8 mouse cellular contexts compared by ENCODE assay signal in genomic region chr15:94520205-94520900, GRCm38 (mm10). TPM values are rescaled to one million over a fixed set of nuclear protein-coding genes. Genes with fewer than 3 reads are reported as not detected.
DNase-seq lines count a peak whose midpoint lies in the region; ATAC-seq and TF ChIP-seq lines count a peak whose summit lies in the region.
"Had no signal": no experiment of that assay in that cellular context is flagged by ENCODE, and none has a peak within 500 bp of the region (broad histone marks: within the 10 kb centered on the region; RNA-seq: fewer than 3 reads in every experiment).

No protein-coding gene starts in this region.

- WGBS in liver, adult 2 months, result 30% methylated on average over 9 of the region's 9 CpGs
- 41% methylated on average over 9 of the region's 9 CpGs for WGBS in liver, embryonic 11.5 days

- no peak for TF ChIP-seq POLR2A in liver, adult 2 months (IDR thresholded peaks at IDR 0.05; ENCODE audit: extremely low read depth, insufficient read depth, low read length)

- no peak overlapping the region for H3K9ac ChIP-seq in liver, adult 2 months (ENCODE audit: low read depth, low read length)
- H3K9ac ChIP-seq in liver, embryonic 11.5 days (ENCODE audit: low read depth, low read length), result no peak overlapping the region
- H3K9ac ChIP-seq: heart, embryonic 13.5 days had no signal

- H3K27ac ChIP-seq in liver, adult 2 months (replicated peaks; ENCODE audit: insufficient read depth, low read depth, low read length), result no peak overlapping the region
- H3K27ac ChIP-seq in liver, embryonic 11.5 days (ENCODE audit: low read depth, low read length), result no peak overlapping the region
- H3K27ac ChIP-seq: heart, embryonic 13.5 days had no signal

- H3K9me3 ChIP-seq in liver, embryonic 11.5 days (ENCODE audit: control insufficient read depth, low read length), result no peaks in the 10 kb centered on the region
- H3K9me3 ChIP-seq: heart, embryonic 13.5 days had no signal

- no peak overlapping the region for H3K4me3 ChIP-seq in liver, adult 2 months (ENCODE audit: insufficient read depth, low read depth, low read length)
- no peak overlapping the region for H3K4me3 ChIP-seq in liver, embryonic 11.5 days (ENCODE audit: low read depth, low read length)
- H3K4me3 ChIP-seq: heart, embryonic 13.5 days had no signal

- H3K27me3 ChIP-seq in liver, adult 2 months (ENCODE audit: control insufficient read depth, insufficient read depth, low read length), result peaks cover 3% of the 10 kb centered on the region; the same call in 1 of the 2 replicates
- H3K27me3 ChIP-seq in liver, embryonic 11.5 days (replicated peaks; ENCODE audit: control insufficient read depth, insufficient read depth, low read length), result no peaks in the 10 kb centered on the region
- H3K27me3 ChIP-seq: heart, embryonic 13.5 days had no signal

- H3K79me2 ChIP-seq in liver, adult 2 months (ENCODE audit: control insufficient read depth, insufficient read depth, low read length), result no peaks in the 10 kb centered on the region

- peaks cover 3% of the 10 kb centered on the region; the same call in 1 of the 2 replicates for H3K36me3 ChIP-seq in liver, adult 2 months (ENCODE audit: control insufficient read depth, insufficient read depth, low read length)
- H3K36me3 ChIP-seq in liver, embryonic 11.5 days (ENCODE audit: control insufficient read depth, insufficient read depth, low read length), result 0 out of 2 replicates have a peak, but pooled peaks cover 4% of the 10 kb centered on the region

- TF ChIP-seq CTCF in liver, adult 2 months (IDR thresholded peaks at IDR 0.05; ENCODE audit: low read depth, low read length), result peak; percentile 40; the same call in 1 of the 2 replicates

- H3K4me2 ChIP-seq in liver, embryonic 11.5 days, result no peak overlapping the region
- H3K4me2 ChIP-seq: heart, embryonic 13.5 days had no signal

- no peaks in the 10 kb centered on the region for H3K4me1 ChIP-seq in liver, adult 2 months (ENCODE audit: control insufficient read depth, insufficient read depth, low read length)
- no peaks in the 10 kb centered on the region for H3K4me1 ChIP-seq in liver, embryonic 11.5 days (replicated peaks; ENCODE audit: control insufficient read depth, insufficient read depth, low read length)
- H3K4me1 ChIP-seq: heart, embryonic 13.5 days had no signal

- no peak for ATAC-seq in liver, embryonic 11.5 days (replicated peaks; ENCODE audit: low FRiP score)
- no peak for ATAC-seq in erythroid progenitor cell, adult 5-6 weeks (replicated peaks; ENCODE audit: low FRiP score, poor library complexity, severe bottlenecking)

- DNase-seq in liver, adult 2 months (ENCODE audit: extremely low read depth, low read depth, low spot score), result peak; percentile 59
- DNase-seq in liver, embryonic 11.5 days (ENCODE audit: low spot score), result no peak
- DNase-seq in Muller cell, postnatal 12 days (ENCODE audit: inconsistent ontology term), result peak; percentile 45
- peak; percentile 62 to 81 for DNase-seq in cerebellum, postnatal 10 days
- peak; percentile 78 for DNase-seq in hindlimb bud, embryonic 11.5 days (ENCODE audit: extremely low spot score, low read depth, low spot score)
- DNase-seq in lung, postnatal 36 days, result peak; percentile 72

RNA-seq across cellular contexts. Expression of gene Pus7l, which starts 23.0 kb away (rescaled TPM):
- total RNA-seq in liver, adult 2 months (2014; rRNA removed), result 0.92 and 1.1 TPM in 2 replicates
- polyA plus RNA-seq in liver, adult 2 months (2012; rRNA removed), result 0.76 and 1.5 TPM in 2 replicates
- 12.0 and 13.5 TPM in 2 replicates for polyA plus RNA-seq in liver, embryonic 11.5 days (2014; fragmentation: Nextera tagmentation; extraction: Ambion mirVana)
- total RNA-seq in erythroid progenitor cell, adult 5-6 weeks (2015; ENCODE audit: low replicate concordance), result 0.84 TPM in 1 of 2 replicates, not detected in the other
- total RNA-seq in erythroid progenitor cell, adult 5-6 weeks (2017; ENCODE audit: low replicate concordance), result 0.91 and 1.7 TPM in 2 replicates

RNA-seq across cellular contexts. Expression of gene Irak4, which starts 23.1 kb away (rescaled TPM):
- total RNA-seq in liver, adult 2 months (2014; rRNA removed), result 6.0 and 6.9 TPM in 2 replicates
- polyA plus RNA-seq in liver, adult 2 months (2012; rRNA removed), result 5.9 and 7.9 TPM in 2 replicates
- polyA plus RNA-seq in liver, embryonic 11.5 days (2014; fragmentation: Nextera tagmentation; extraction: Ambion mirVana), result 6.1 and 6.3 TPM in 2 replicates
- total RNA-seq in erythroid progenitor cell, adult 5-6 weeks (2015; ENCODE audit: low replicate concordance), result 5.4 and 8.6 TPM in 2 replicates
- 4.2 and 6.3 TPM in 2 replicates for total RNA-seq in erythroid progenitor cell, adult 5-6 weeks (2017; ENCODE audit: low replicate concordance)

RNA-seq across cellular contexts. Expression of gene Adamts20, which starts 55.1 kb away (rescaled TPM):
- not detected in 2 replicates for total RNA-seq in liver, adult 2 months (2014; rRNA removed)
- polyA plus RNA-seq in liver, adult 2 months (2012; rRNA removed), result not detected in 2 replicates
- 0.77 and 1.2 TPM in 2 replicates for polyA plus RNA-seq in liver, embryonic 11.5 days (2014; fragmentation: Nextera tagmentation; extraction: Ambion mirVana)
- total RNA-seq in erythroid progenitor cell, adult 5-6 weeks (2015; ENCODE audit: low replicate concordance), result not detected in 2 replicates
- not detected in 2 replicates for total RNA-seq in erythroid progenitor cell, adult 5-6 weeks (2017; ENCODE audit: low replicate concordance)
